Mouse (Mus musculus) CH12.LX (cell line): ENCODE measurements around the gene Arhgap21. TPM values are rescaled to one million over a fixed set of nuclear protein-coding genes. Genes with fewer than 3 reads are reported as not detected.

Experiments
- DNase-seq: peaks from one replicate; pipeline ENCODE4 v3.0.0-alpha.2; 2013; ENCODE audit errors: extremely low read depth
- H3K27ac ChIP-seq: 2 replicates; pipeline ENCODE4 v1.5.1; 2012; ENCODE audit warnings: low read depth, mild to moderate bottlenecking, control low read depth, moderate library complexity; ENCODE audit not compliant: insufficient read depth
- H3K27me3 ChIP-seq: replicated peaks from 2 replicates; pipeline ENCODE3; 2012; ENCODE audit warnings: inconsistent platforms
- H3K36me3 ChIP-seq, 2 experiments: replicated peaks in 1 of 2; 2 replicates each; pipeline versions ENCODE3 to v1.6.1; 2012; ENCODE audit warnings: inconsistent platforms in 1 of 2, low read length in 1 of 2, mild to moderate bottlenecking in 1 of 2, mixed read lengths in 1 of 2, moderate library complexity in 1 of 2; ENCODE audit not compliant: control insufficient read depth in 1 of 2, insufficient read depth in 1 of 2
- H3K4me1 ChIP-seq, 2 experiments: 2 replicates each; pipeline ENCODE4 v1.6.1; 2012; ENCODE audit warnings: inconsistent platforms in 1 of 2, moderate library complexity in 1 of 2; ENCODE audit not compliant: insufficient read depth in 2 of 2, control insufficient read depth in 1 of 2
- H3K4me2 ChIP-seq: 2 replicates; pipeline ENCODE4 v1.6.1; 2012; ENCODE audit warnings: low read depth, mild to moderate bottlenecking, control low read depth; ENCODE audit not compliant: poor library complexity, insufficient read depth, severe bottlenecking
- H3K4me3 ChIP-seq, 3 experiments: fragments of 150-350 bp in 1 of 3; sonication (generic) in 1 of 3; replicated peaks in 1 of 3; 2 replicates each; pipeline versions ENCODE3 to v1.5.1; 2011 to 2012; ENCODE audit warnings: low read depth in 2 of 3, low read length in 2 of 3, mild to moderate bottlenecking in 2 of 3, moderate library complexity in 2 of 3, control low read depth in 1 of 3, improper control_type of control experiment in 1 of 3, inconsistent platforms in 1 of 3, mixed read lengths in 1 of 3; ENCODE audit not compliant: poor library complexity in 1 of 3
- H3K79me2 ChIP-seq: replicated peaks from 2 replicates; pipeline ENCODE4 v1.6.1; 2012; ENCODE audit warnings: mild to moderate bottlenecking, moderate library complexity; ENCODE audit not compliant: control insufficient read depth, poor library complexity, insufficient read depth, severe bottlenecking; ENCODE audit errors: extremely low read depth
- H3K9ac ChIP-seq: 2 replicates; pipeline ENCODE4 v1.6.1; 2012; ENCODE audit warnings: low read depth, mild to moderate bottlenecking, control low read depth, moderate library complexity; ENCODE audit not compliant: insufficient read depth
- H3K9me3 ChIP-seq: replicated peaks from 2 replicates; pipeline ENCODE3; 2012; ENCODE audit warnings: low read length, inconsistent platforms, mixed read lengths
- ETS1 ChIP-seq: conservative IDR thresholded peaks from 2 replicates; pipeline ENCODE4 v1.6.1; 2012; ENCODE audit warnings: low read depth, mild to moderate bottlenecking, inconsistent platforms, low read length, improper control_type of control experiment, moderate library complexity
- IRF4 ChIP-seq: IDR thresholded peaks from 2 replicates; pipeline ENCODE4 v1.6.1; 2014; ENCODE audit warnings: low read depth, mild to moderate bottlenecking, inconsistent platforms, low read length, improper control_type of control experiment
- KAT2A ChIP-seq: IDR thresholded peaks from 2 replicates; pipeline ENCODE4 v1.6.1; 2012; ENCODE audit warnings: low read length, improper control_type of control experiment, inconsistent platforms; ENCODE audit not compliant: insufficient replicate concordance
- MAFK ChIP-seq: IDR thresholded peaks from 2 replicates; pipeline ENCODE4 v1.6.1; 2011; ENCODE audit warnings: low read length, improper control_type of control experiment; ENCODE audit not compliant: insufficient replicate concordance
- MAX ChIP-seq: IDR thresholded peaks from 2 replicates; pipeline ENCODE4 v1.6.1; 2011; ENCODE audit warnings: low read length, improper control_type of control experiment
- MEF2A ChIP-seq: IDR thresholded peaks from 2 replicates; pipeline ENCODE4 v1.6.1; 2014; ENCODE audit warnings: low read depth, mild to moderate bottlenecking, inconsistent platforms, low read length, improper control_type of control experiment, borderline replicate concordance
- NELFE ChIP-seq: IDR thresholded peaks from 2 replicates; pipeline ENCODE4 v1.6.1; 2011; ENCODE audit warnings: low read depth, low read length, improper control_type of control experiment
- POLR2A ChIP-seq: IDR thresholded peaks from 2 replicates; pipeline ENCODE4 v1.6.1; 2011; ENCODE audit warnings: low read depth, mild to moderate bottlenecking, improper control_type of control experiment, low read length
- POLR2AphosphoS2 ChIP-seq: IDR thresholded peaks from 2 replicates; pipeline ENCODE4 v1.6.1; 2011; ENCODE audit warnings: low read depth, low read length, improper control_type of control experiment
- RCOR1 ChIP-seq: conservative IDR thresholded peaks from 2 replicates; pipeline ENCODE4 v1.6.1; 2012; ENCODE audit warnings: low read depth, mild to moderate bottlenecking, inconsistent platforms, low read length, improper control_type of control experiment
- SMC3 ChIP-seq: IDR thresholded peaks from 2 replicates; pipeline ENCODE4 v1.6.1; 2011; ENCODE audit warnings: low read depth, low read length, improper control_type of control experiment
- UBTF ChIP-seq: IDR thresholded peaks from 2 replicates; pipeline ENCODE4 v1.6.1; 2012; ENCODE audit warnings: low read depth, mild to moderate bottlenecking, inconsistent platforms, low read length, improper control_type of control experiment, moderate library complexity
- USF1 ChIP-seq: IDR thresholded peaks from 2 replicates; pipeline ENCODE4 v1.6.1; 2014; ENCODE audit warnings: low read depth, mild to moderate bottlenecking, inconsistent platforms, low read length, improper control_type of control experiment
- ZC3H11A ChIP-seq: IDR thresholded peaks from 2 replicates; pipeline ENCODE4 v1.6.1; 2012; ENCODE audit warnings: low read depth, mild to moderate bottlenecking, inconsistent platforms, low read length, improper control_type of control experiment
- ZMIZ1 ChIP-seq: IDR thresholded peaks from 2 replicates; pipeline ENCODE4 v1.6.1; 2012; ENCODE audit warnings: low read depth, mild to moderate bottlenecking, inconsistent platforms, low read length, improper control_type of control experiment
- ZNF384 ChIP-seq: IDR thresholded peaks from 2 replicates; pipeline ENCODE4 v1.6.1; 2012; ENCODE audit warnings: low read depth, low read length, improper control_type of control experiment, inconsistent platforms
- dilution Hi-C: fragments of 300-500 bp; cut with MboI; formaldehyde crosslinking; loops from 2 replicates; pipeline ENCODE4 v1.14.3; 2020; ENCODE audit warnings: low sequenced_read_pairs; ENCODE audit not compliant: extremely low pct_unique_long_range_greater_than_20kb, extremely low pct_ligation_motif_present
- in situ Hi-C: fragments of 300-500 bp; cut with MboI; formaldehyde crosslinking; loops from 3 replicates; pipeline ENCODE4 v1.14.3; 2019; ENCODE audit warnings: low sequenced_read_pairs, low pct_ligation_motif_present, low pct_unique_long_range_greater_than_20kb, mixed read lengths
- polyA plus RNA-seq: library from polyadenylated mRNA; unstranded; fragments of >175 nt; gene quantifications from 2 replicates; pipeline ENCODE4 v1.2.1, GENCODE M21; 2012; ENCODE audit warnings: low read depth; ENCODE audit not compliant: insufficient read length
- total RNA-seq, 2 experiments: library from RNA; depleted of rRNA; stranded (reverse); fragments of 300-350 nt in 1 of 2; fragments of >200 nt in 1 of 2; gene quantifications; 2 replicates each; pipeline ENCODE4 v1.2.3; 2012 to 2014

The Arhgap21 gene
- total and polyA plus RNA-seq, 3 experiments, result 7.6 to 22.7 (median 10.8) TPM

DNA sequence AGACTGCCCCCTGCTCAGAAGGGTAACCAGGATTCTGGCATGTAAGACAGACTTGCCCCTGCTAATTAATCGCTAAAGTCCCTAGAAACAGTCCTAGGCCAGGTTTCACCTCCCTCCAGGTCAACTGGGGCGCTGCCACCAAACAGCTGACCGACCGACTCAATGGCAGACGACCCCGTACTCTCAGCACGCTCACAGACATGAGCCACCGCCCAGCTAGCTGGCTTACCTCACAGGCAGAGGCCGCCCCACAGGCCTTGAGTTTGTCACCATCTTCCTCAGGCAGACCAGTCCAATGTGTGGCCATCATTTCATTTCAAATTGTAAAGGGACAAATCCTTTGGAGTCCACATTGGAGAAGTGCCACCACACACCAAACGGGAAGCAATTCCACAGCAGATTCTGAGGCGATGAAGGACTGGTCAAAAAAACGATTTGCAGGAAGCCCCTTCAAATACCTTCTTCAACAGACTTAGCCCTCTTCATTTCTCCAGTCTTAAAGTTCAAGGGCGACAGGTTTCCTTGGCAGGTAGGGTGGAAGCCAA is 1.5 kb downstream of the Arhgap21 start:
- dilution Hi-C loops, result no loop called here
- Histone ChIP-seq H3K4me3 (peak overlapping the region; percentile 69 to 93 (median 79)), H3K4me1 (peaks cover 0 to 47% of the 10 kb centered on the region in 2 experiments; a peak in 3 of 4 replicates)
- TF ChIP-seq MAFK (no peak), POLR2AphosphoS2 (no peak), MEF2A (no peak), MAX (no peak), ETS1 (no peak), SMC3 (no peak), KAT2A (no peak), RCOR1 (no peak), POLR2A (no peak), ZC3H11A (no peak)
- TF ChIP-seq, all 38 proteins: peak for 0
- H3K79me2 ChIP-seq, result peaks cover 32% of the 10 kb centered on the region
- peaks cover 0 to 6% of the 10 kb centered on the region in 2 experiments for H3K36me3 ChIP-seq
- no peaks in the 10 kb centered on the region for H3K9me3 ChIP-seq
- H3K9ac ChIP-seq, result peak overlapping the region; percentile 83
- peak overlapping the region; percentile 98 for H3K4me2 ChIP-seq
- in situ Hi-C loops, result loop anchor here (10.0 kb wide), 1 partner anchor 52 kb away; no protein-coding TSS in a partner anchor
- no peaks in the 10 kb centered on the region for H3K27me3 ChIP-seq
- H3K27ac ChIP-seq, result no peak overlapping the region
- no peak for DNase-seq

DNA sequence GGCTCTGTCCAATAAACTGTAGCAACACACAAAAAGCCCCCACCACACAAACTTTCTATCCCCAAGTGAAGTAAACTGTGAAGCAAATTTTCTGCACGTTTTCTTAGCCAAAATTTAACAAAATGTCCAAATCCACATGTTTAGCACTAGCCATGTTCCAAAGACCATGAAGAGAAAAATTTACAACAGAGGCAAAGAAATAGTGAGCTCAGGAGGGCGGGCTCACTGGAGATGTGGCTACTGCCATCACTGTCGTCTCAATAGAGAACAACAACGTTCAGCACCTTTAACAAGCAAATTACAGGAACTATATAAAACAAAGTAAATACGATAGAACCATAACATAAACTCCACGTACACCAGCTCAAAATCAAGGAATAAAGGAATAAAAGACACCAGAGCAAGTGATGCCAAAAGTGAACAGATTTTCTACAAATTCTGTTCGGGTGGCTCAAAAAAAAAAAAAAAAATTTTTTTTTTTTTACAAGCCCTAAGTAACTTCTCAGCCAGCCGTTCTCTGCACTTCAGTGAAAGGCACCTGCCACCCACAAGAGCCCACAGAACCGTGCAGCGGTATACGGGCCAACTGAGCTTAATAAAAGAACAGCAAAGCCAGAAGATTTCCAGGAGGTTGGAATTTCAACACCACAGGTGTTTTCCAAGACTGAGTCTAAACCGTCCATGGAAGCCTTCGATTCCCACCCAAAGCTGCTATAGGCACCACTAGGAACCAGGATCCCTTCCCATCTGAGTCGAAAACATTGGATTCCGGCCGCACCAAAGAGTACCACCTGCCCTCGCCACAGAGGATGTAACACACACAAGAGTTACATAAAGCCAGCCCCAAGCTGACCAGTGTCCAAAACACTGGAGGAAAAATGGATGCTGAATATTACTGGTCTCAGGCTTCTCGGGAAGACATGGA is 2.2 kb downstream of the Arhgap21 start:
- Histone ChIP-seq H3K79me2 (peaks cover 32% of the 10 kb centered on the region), H3K36me3 (peaks cover 0 to 6% of the 10 kb centered on the region in 2 experiments), H3K9me3 (no peaks in the 10 kb centered on the region), H3K4me2 (peak overlapping the region; percentile 98), H3K4me1 (peaks cover 0 to 52% of the 10 kb centered on the region in 2 experiments), H3K9ac (peak overlapping the region; percentile 83), H3K27me3 (no peaks in the 10 kb centered on the region), H3K4me3 (peak overlapping the region; percentile 69 to 93 (median 79)), H3K27ac (no peak overlapping the region)
- TF ChIP-seq ZNF384 (peak; percentile 79), USF1 (no peak), UBTF (no peak), NELFE (no peak), ZMIZ1 (no peak), IRF4 (no peak), KAT2A (no peak)
- DNase-seq, result no peak
- in situ Hi-C loops (loop anchor here (10.0 kb wide), 1 partner anchor 52 kb away; no protein-coding TSS in a partner anchor), dilution Hi-C loops (no loop called here)
